In genomic region chr19:32757831-32758792, GRCm38 (mm10) we compare ENCODE assay signal across 8 mouse cellular contexts. TPM values are rescaled to one million over a fixed set of nuclear protein-coding genes. Genes with fewer than 3 reads are reported as not detected.
DNase-seq lines count a peak whose midpoint lies in the region; ATAC-seq and TF ChIP-seq lines count a peak whose summit lies in the region.

No protein-coding gene starts in this region.

- H3K4me2 ChIP-seq in lung, postnatal 0 days (replicated peaks; ENCODE audit: low read depth, low read length), result peak overlapping the region; percentile 96

- ATAC-seq in lung, postnatal 0 days, result peak; percentile 9

- intact Hi-C loops in heart, postnatal 25 days (cut with DNase I), result loop anchor here (2.0 to 10.0 kb wide), 3 partner anchors 147 to 317 kb away; no protein-coding TSS in a partner anchor

- no peaks in the 10 kb centered on the region for H3K9me3 ChIP-seq in forebrain, embryonic 10.5 days
- no peaks in the 10 kb centered on the region for H3K9me3 ChIP-seq in lung, postnatal 0 days (ENCODE audit: low read length)

- peaks cover 15% of the 10 kb centered on the region for H3K27me3 ChIP-seq in forebrain, embryonic 10.5 days (ENCODE audit: poor library complexity, severe bottlenecking)
- no peaks in the 10 kb centered on the region for H3K27me3 ChIP-seq in lung, postnatal 0 days (replicated peaks; ENCODE audit: insufficient read depth, low read length)

- peak; percentile 33; the same call in 1 of the 2 replicates for TF ChIP-seq POLR2A in bone marrow, adult 2 months (IDR thresholded peaks at IDR 0.05; ENCODE audit: borderline replicate concordance, control insufficient read depth, low read depth, low read length)

- H3K9ac ChIP-seq in lung, postnatal 0 days (replicated peaks; ENCODE audit: low read depth), result peak overlapping the region; percentile 96

- peak overlapping the region; percentile 76 for H3K4me3 ChIP-seq in bone marrow, adult 2 months (replicated peaks; ENCODE audit: control insufficient read depth, low read depth, low read length)
- H3K4me3 ChIP-seq in forebrain, embryonic 10.5 days, result peak overlapping the region; percentile 97
- peak overlapping the region; percentile 99 for H3K4me3 ChIP-seq in lung, postnatal 0 days (ENCODE audit: low read depth, low read length)

- no peak for TF ChIP-seq EP300 in lung, postnatal 0 days (IDR thresholded peaks at IDR 0.05)

- H3K27ac ChIP-seq in bone marrow, adult 2 months (ENCODE audit: control insufficient read depth, insufficient read depth, low read depth, low read length, poor library complexity), result peak overlapping the region; percentile 98
- peak overlapping the region; percentile 98 for H3K27ac ChIP-seq in forebrain, embryonic 10.5 days
- peak overlapping the region; percentile 99 for H3K27ac ChIP-seq in lung, postnatal 0 days (ENCODE audit: low read length)

- TF ChIP-seq CTCF in bone marrow, adult 2 months (IDR thresholded peaks at IDR 0.05; ENCODE audit: control insufficient read depth, insufficient read depth, low read length), result no peak
- no peak; the same call in 1 of the 2 replicates for TF ChIP-seq CTCF in lung, postnatal 0 days (IDR thresholded peaks at IDR 0.05)

- DNase-seq in CD8-positive naive resting alpha-beta T cell, adult 2 months (ENCODE audit: low read depth in 2 of 2, low spot score in 2 of 2), result peak; percentile 30 to 32
- peak; percentile 68 for DNase-seq in forebrain, embryonic 10.5 days (ENCODE audit: extremely low spot score, low spot score)
- peak; percentile 14 for DNase-seq in heart, postnatal 25 days (ENCODE audit: low spot score)
- DNase-seq in layer of hippocampus, adult 9-11 months, result peak; percentile 35
- no peak for DNase-seq in lung, postnatal 0 days (ENCODE audit: low spot score)
- DNase-seq in right cerebral cortex, adult 18-20 months, result peak; percentile 54
- DNase-seq in urinary bladder, adult 2 months (ENCODE audit: low spot score), result peak; percentile 66

- peaks cover 17% of the 10 kb centered on the region for H3K36me3 ChIP-seq in forebrain, embryonic 10.5 days (replicated peaks)
- no peaks in the 10 kb centered on the region for H3K36me3 ChIP-seq in lung, postnatal 0 days (ENCODE audit: insufficient read depth, low read length)

- H3K4me1 ChIP-seq in bone marrow, adult 2 months (ENCODE audit: control insufficient read depth, insufficient read depth, low read length), result no peaks in the 10 kb centered on the region
- H3K4me1 ChIP-seq in forebrain, embryonic 10.5 days, result peaks cover 41% of the 10 kb centered on the region
- H3K4me1 ChIP-seq in lung, postnatal 0 days (ENCODE audit: insufficient read depth, low read depth, low read length), result peaks cover 7% of the 10 kb centered on the region; the same call in 1 of the 2 replicates

- under 1% methylated on average over 62 of the region's 69 CpGs for WGBS in bone marrow, adult 2 months
- WGBS in forebrain, embryonic 10.5 days, result under 1% methylated on average over 63 of the region's 69 CpGs
- WGBS in lung, postnatal 0 days, result 2% methylated on average over 33 of the region's 69 CpGs

RNA-seq across cellular contexts. Expression of gene Pten, which starts 0.8 kb away (rescaled TPM):
- polyA plus RNA-seq in bone marrow, adult 2 months (2011; ENCODE audit: insufficient read depth, insufficient read length, low replicate concordance, missing spikeins), result 14.0 and 24.9 TPM in 2 replicates
- 7.3 and 8.7 TPM in 2 replicates for polyA plus RNA-seq in forebrain, embryonic 10.5 days (2016; fragmentation: Nextera tagmentation; extraction: Ambion mirVana)
- total RNA-seq in heart, postnatal 25 days (2021), result 10 to 100 TPM; 56.9 to 65.6 TPM
- polyA plus RNA-seq in lung, postnatal 0 days (2015; fragmentation: Nextera tagmentation; extraction: Ambion mirVana), result 10.8 and 12.3 TPM in 2 replicates
- polyA plus RNA-seq in urinary bladder, adult 2 months (2012; rRNA removed), result 22.0 and 32.3 TPM in 2 replicates

RNA-seq across cellular contexts. Expression of gene Atad1, which starts 18.5 kb away (rescaled TPM):
- polyA plus RNA-seq in bone marrow, adult 2 months (2011; ENCODE audit: insufficient read depth, insufficient read length, low replicate concordance, missing spikeins), result 10.7 and 12.5 TPM in 2 replicates
- 79.9 and 81.1 TPM in 2 replicates for polyA plus RNA-seq in forebrain, embryonic 10.5 days (2016; fragmentation: Nextera tagmentation; extraction: Ambion mirVana)
- total RNA-seq in heart, postnatal 25 days (2021), result 10 to 100 TPM; 78.6 to 79.4 TPM
- 41.2 and 43.8 TPM in 2 replicates for polyA plus RNA-seq in lung, postnatal 0 days (2015; fragmentation: Nextera tagmentation; extraction: Ambion mirVana)
- polyA plus RNA-seq in urinary bladder, adult 2 months (2012; rRNA removed), result 39.9 and 43.1 TPM in 2 replicates
